Mouse (Mus musculus) embryonic facial prominence, embryonic 11.5 days (tissue): ENCODE results near the gene Fam118b. TPM values are rescaled to one million over a fixed set of nuclear protein-coding genes. Genes with fewer than 3 reads are reported as not detected.

Experiments used
- ATAC-seq: fragments of 200-750 bp; cut with Nextera tagmentation; replicated peaks from 2 replicates; pipeline ENCODE4 v1.8.0; 2017; ENCODE audit warnings: low read depth; ENCODE audit not compliant: insufficient number of reproducible peaks, low FRiP score, low TSS enrichment
- DNase-seq: peaks from one replicate; pipeline ENCODE4 v3.0.0-alpha.2; 2015; ENCODE audit warnings: low spot score
- H3K27ac ChIP-seq: fragments of 300-500 bp; sonication (generic); replicated peaks from 2 replicates; pipeline ENCODE4 v1.5.1; 2014; ENCODE audit warnings: mild to moderate bottlenecking, low read depth, low read length, control low read depth
- H3K27me3 ChIP-seq: fragments of 300-500 bp; sonication (generic); 2 replicates; pipeline ENCODE4 v1.6.1; 2014; ENCODE audit warnings: mild to moderate bottlenecking, low read length, moderate library complexity, mixed read lengths; ENCODE audit not compliant: control insufficient read depth, insufficient read depth
- H3K36me3 ChIP-seq: fragments of 300-500 bp; sonication (generic); replicated peaks from 2 replicates; pipeline ENCODE4 v1.6.1; 2014; ENCODE audit warnings: low read depth, mild to moderate bottlenecking, low read length, moderate library complexity, mixed read lengths; ENCODE audit not compliant: control insufficient read depth, insufficient read depth
- H3K4me1 ChIP-seq: fragments of 300-500 bp; sonication (generic); 2 replicates; pipeline ENCODE4 v1.6.1; 2014; ENCODE audit warnings: low read length, mixed read lengths; ENCODE audit not compliant: control insufficient read depth, insufficient read depth
- H3K4me2 ChIP-seq: fragments of 300-500 bp; sonication (generic); 2 replicates; pipeline ENCODE4 v1.6.1; 2014; ENCODE audit warnings: low read depth, mild to moderate bottlenecking, control low read depth, low read length, moderate library complexity
- H3K4me3 ChIP-seq: fragments of 300-500 bp; sonication (generic); 2 replicates; pipeline ENCODE4 v1.5.1; 2014; ENCODE audit warnings: low read depth, low read length, control low read depth
- H3K9ac ChIP-seq: fragments of 300-500 bp; sonication (generic); replicated peaks from 2 replicates; pipeline ENCODE4 v1.6.1; 2014; ENCODE audit warnings: mild to moderate bottlenecking, control low read depth, low read length
- H3K9me3 ChIP-seq: fragments of 300-500 bp; sonication (generic); replicated peaks from 2 replicates; pipeline ENCODE4 v1.6.1; 2016; ENCODE audit warnings: mild to moderate bottlenecking, low read length, inconsistent platforms, mixed read lengths; ENCODE audit not compliant: control insufficient read depth
- WGBS: fragments of 180-500 bp; shearing (Covaris S2); extraction: QIAGEN DNeasy Blood & Tissue Kit; methylation state at CpG from one replicate; pipeline ENCODE4 v1.1.7; 2014; 5-methylcytosine and 5-hydroxymethylcytosine counted together
- polyA plus RNA-seq: library from polyadenylated mRNA; unstranded; fragments of >200 nt; fragmentation: Nextera tagmentation; extraction: Ambion mirVana; gene quantifications from 2 replicates; pipeline ENCODE4 v1.2.1, GENCODE M21; 2014

Fam118b gene
- polyA plus RNA-seq, 1 experiment from 2014 or later: 75.0 TPM

DNA sequence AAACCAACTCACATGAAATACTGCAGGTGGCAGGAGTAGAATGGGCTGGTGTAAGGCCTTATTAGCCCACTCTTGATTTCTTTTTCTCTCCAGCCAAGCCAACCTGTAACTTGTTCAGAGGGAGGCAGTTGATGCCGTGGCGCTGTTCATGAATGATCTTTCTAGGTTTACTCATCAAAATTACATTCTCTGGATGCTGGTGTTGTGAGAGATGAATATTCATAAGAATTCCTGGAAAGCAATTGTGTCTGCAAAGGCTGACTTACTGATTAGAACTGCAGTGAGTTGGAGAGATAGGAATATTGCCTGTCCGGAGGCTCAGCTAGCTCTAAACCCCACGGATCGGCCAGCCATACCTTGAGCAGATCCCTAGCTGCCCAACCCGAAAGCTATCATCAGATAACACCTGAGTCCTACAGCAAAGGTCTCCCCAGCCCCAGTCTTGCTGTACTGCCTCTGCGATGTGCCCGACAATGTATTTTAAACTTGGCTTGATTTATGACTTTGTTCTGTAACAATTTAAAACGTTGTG, 67.0 kb downstream of the Fam118b start:
- H3K4me3 ChIP-seq: peak overlapping the region; percentile 71; the same call in 1 of the 2 replicates
- ATAC-seq: no peak
- no peaks in the 10 kb centered on the region for H3K27me3 ChIP-seq
- no peak overlapping the region for H3K9ac ChIP-seq
- WGBS: 68% methylated on average over 9 of the region's 9 CpGs
- DNase-seq: no peak
- no peaks in the 10 kb centered on the region for H3K4me1 ChIP-seq
- no peaks in the 10 kb centered on the region for H3K9me3 ChIP-seq
- no peaks in the 10 kb centered on the region; the same call in 1 of the 2 replicates for H3K36me3 ChIP-seq
- H3K27ac ChIP-seq: no peak overlapping the region
- H3K4me2 ChIP-seq: peak overlapping the region; percentile 82

DNA sequence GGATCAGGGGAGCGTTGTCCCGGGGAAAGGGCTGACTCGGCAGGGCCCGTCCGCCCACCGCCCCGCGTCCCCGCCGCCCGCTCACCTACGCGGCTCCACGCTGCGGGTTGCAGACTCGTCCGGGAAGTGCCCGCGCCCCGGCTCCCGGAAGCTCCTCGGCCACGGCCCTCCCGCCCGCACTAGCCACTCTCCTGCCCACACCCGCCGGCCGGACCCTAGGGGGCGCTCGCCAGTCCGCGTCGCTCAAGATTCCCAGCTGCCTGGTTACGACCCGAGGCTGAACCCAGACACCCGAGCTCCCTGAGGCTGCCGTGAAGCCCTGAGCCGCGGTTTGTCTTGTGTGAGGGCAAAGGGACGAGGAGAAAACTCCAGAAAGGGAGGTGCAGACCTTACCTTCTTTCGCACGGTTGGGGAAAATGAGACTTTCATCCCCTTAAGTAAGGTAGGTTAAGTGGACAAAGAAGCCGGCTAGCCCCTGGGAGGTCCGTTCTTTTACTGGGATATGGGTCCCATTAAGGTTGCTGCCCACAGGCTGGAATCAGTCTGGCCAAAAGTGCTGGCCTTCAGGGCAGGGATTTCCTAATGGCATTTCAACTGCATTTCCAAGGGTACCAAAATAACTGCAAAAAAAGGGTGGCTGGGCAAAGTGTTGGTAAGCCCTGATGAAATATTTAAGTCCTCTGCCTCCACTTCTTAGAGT, 67.7 kb downstream of the Fam118b start, which contains the start of the genes Srpr and Tirap:
TSS of gene Srpr (plus strand) at position 404 of the 700 bp plus-strand sequence.
TSS of gene Tirap (minus strand) at position 520 of the 700 bp plus-strand sequence.
- peak within 1 kb of the TSS; percentile 82 for H3K4me2 ChIP-seq
- 0 out of 2 replicates have a peak within 1 kb of the TSS, but pooled peaks have one; percentile 32 for H3K27ac ChIP-seq
- no peaks in the 10 kb centered on the region; the same call in 1 of the 2 replicates for H3K36me3 ChIP-seq
- peak; percentile 92 for DNase-seq
- ATAC-seq: peak; percentile 88
- under 1% methylated on average over 40 of the region's 44 CpGs for WGBS
- peak within 1 kb of the TSS; percentile 71 for H3K4me3 ChIP-seq
- no peaks in the 10 kb centered on the region for H3K4me1 ChIP-seq
- no peaks in the 10 kb centered on the region for H3K9me3 ChIP-seq
- H3K9ac ChIP-seq: peak within 1 kb of the TSS; percentile 80
- no peaks in the 10 kb centered on the region for H3K27me3 ChIP-seq

DNA sequence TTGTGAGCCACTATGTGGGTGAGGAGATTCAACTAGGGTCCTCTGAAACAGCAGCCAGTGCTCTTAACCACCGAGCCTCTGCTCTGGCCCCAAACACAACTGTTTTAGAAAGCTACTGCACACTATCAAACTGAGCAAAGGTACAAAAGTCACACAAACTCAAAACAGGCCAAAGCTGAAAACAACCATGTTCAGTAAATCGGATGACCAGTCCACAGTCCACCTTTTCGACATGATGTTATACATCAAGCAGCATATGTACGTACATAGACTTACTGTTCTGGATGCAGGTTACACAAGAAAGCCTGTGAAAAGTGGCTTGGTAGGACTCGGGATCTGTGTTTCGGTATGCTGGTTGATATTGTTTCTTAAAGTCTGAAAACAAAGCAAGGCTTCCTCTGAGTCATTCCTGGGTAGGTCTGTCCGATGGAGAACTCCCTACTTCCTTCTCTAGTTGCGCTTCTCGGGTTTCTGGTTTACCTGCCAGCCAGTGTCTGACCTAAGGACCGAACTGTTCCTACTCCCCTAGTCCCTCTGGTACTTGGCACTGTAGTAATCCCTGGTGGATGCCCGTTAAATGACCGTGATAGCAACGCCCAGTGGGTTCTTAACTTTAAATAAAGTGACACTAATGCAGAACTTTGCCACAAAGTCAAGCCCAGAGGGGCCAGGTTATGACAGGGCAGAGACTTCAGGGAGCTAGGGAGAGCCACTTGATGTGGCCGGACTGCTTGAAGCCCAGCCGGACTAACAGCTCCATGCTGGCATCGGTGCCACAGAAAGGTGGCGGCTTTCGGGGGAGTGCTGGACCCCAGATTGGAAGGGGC, 68.4 kb downstream of the Fam118b start:
- Histone ChIP-seq H3K4me1 (no peaks in the 10 kb centered on the region), H3K27me3 (no peaks in the 10 kb centered on the region), H3K9me3 (no peaks in the 10 kb centered on the region), H3K27ac (0 out of 2 replicates have a peak overlapping the region, but pooled peaks have one; percentile 32), H3K36me3 (no peaks in the 10 kb centered on the region), H3K4me3 (peak overlapping the region; percentile 71), H3K9ac (peak overlapping the region; percentile 80), H3K4me2 (peak overlapping the region; percentile 82)
- ATAC-seq (peak; percentile 25; the same call in 1 of the 2 replicates), DNase-seq (peak; percentile 3)
- 24% methylated on average over 18 of the region's 18 CpGs for WGBS

DNA sequence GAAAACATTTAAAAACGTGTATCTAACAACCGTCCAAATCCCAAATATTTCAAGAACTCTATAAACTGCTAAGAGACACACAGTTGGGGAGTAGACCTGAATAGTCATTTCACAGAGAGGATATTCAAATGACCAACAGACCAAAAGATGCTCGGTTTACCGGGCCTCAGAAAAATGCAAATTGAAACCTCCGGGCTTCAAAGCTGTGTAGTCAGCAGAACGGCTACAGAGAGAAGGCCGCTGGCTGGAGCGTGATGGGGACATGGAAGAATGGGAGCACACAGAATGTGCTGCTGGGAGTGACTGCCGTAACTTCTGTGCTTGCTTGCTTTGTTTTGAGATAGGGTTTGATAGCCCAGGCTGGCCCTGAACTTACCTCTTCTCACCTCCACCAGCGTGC, 69.3 kb downstream of the Fam118b start:
- no peak overlapping the region for H3K9ac ChIP-seq
- no peak for ATAC-seq
- no peak overlapping the region for H3K4me3 ChIP-seq

DNA sequence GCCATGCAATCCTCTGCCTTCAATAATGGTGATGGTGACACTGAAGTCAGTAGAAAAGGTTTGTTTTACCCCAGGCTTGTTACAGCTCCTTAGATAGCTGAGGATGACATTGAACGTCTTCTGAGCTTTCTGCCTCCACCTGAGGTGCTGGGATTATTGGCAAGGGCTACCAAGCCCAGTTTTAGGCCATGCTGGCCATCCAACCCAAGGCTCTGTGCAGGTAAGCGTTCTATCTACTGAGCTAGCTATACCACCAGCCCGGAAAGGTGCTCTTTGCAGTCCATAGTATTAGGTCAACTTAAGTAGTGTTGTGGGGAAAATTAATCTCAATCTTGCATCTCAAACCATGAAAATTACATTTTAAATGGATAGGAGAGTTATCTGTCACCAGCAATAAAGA, 70.0 kb downstream of the Fam118b start:
- Histone ChIP-seq H3K27ac (no peak overlapping the region), H3K4me1 (no peaks in the 10 kb centered on the region), H3K36me3 (no peaks in the 10 kb centered on the region), H3K9me3 (no peaks in the 10 kb centered on the region), H3K4me2 (no peak overlapping the region), H3K27me3 (no peaks in the 10 kb centered on the region), H3K9ac (no peak overlapping the region), H3K4me3 (no peak overlapping the region)
- DNase-seq (no peak), ATAC-seq (no peak)
- WGBS: 83% methylated on average over 3 of the region's 3 CpGs

More for the DNA sequence above, 69.3 kb downstream of the Fam118b start:
- no peak for DNase-seq
- no peaks in the 10 kb centered on the region for H3K36me3 ChIP-seq
- H3K4me2 ChIP-seq: no peak overlapping the region
- H3K9me3 ChIP-seq: no peaks in the 10 kb centered on the region
- no peaks in the 10 kb centered on the region for H3K4me1 ChIP-seq
- no peak overlapping the region for H3K27ac ChIP-seq
- no peaks in the 10 kb centered on the region for H3K27me3 ChIP-seq
- WGBS: 78% methylated on average over 10 of the region's 10 CpGs

DNA sequence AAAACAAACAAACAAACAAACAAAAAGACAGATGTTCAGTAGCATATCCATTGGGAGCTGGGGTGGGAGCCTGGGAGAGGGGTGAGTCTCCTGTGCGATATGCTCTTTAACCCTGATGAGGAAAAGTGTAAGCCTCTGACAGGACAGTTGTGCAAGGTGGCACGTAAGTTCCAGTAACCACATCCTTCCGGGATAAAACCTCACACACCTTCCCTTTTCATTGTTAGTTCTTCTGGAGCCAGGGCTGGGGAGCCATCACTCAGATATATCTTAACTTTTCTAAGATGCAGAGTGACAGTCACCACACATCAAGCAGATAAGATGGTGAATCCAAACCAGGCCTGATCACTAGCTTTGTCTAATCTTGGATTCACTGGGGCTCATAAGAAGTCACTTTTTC, 73.6 kb downstream of the Fam118b start:
- ATAC-seq (no peak), DNase-seq (no peak)
- no peak overlapping the region for H3K9ac ChIP-seq
- H3K4me3 ChIP-seq: no peak overlapping the region
- no peak overlapping the region for H3K27ac ChIP-seq
- no peak overlapping the region for H3K4me2 ChIP-seq
- no peaks in the 10 kb centered on the region for H3K27me3 ChIP-seq
- no peaks in the 10 kb centered on the region for H3K4me1 ChIP-seq
- H3K36me3 ChIP-seq: no peaks in the 10 kb centered on the region
- H3K9me3 ChIP-seq: no peaks in the 10 kb centered on the region
- 95% methylated on average over 3 of the region's 3 CpGs for WGBS

DNA sequence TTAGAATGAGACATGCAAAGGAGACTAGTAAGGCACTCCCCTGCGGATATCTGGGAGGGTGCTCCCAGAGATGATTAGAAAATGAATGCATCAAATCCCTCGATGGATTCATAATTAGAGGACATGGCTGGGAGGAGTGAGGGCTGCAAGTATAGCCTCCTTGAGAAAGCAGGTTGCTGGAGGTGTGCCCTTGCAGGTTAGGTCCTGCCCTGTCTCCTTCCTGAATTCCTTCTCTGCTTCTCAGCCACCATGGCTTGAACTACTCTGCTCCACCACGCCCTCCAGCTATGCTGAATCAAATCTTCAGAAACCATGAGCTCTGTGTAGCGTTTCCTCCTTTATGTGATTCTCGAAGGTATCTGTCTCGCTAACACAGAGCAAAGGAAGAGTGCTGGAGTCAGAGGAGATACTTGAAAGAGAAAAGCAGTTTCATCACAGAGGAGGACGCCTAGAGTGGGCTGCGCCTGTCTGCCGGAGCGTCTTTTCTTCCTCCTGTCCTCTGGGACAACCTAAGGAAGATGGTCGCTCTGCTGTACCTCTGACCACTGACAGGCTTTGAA, 74.5 kb downstream of the Fam118b start:
- Histone ChIP-seq H3K4me3 (no peak overlapping the region), H3K4me1 (no peaks in the 10 kb centered on the region), H3K4me2 (no peak overlapping the region), H3K27me3 (no peaks in the 10 kb centered on the region), H3K9me3 (no peaks in the 10 kb centered on the region), H3K9ac (no peak overlapping the region), H3K27ac (no peak overlapping the region), H3K36me3 (no peaks in the 10 kb centered on the region; the same call in 1 of the 2 replicates)
- WGBS: 74% methylated on average over 11 of the region's 11 CpGs
- no peak for ATAC-seq
- no peak for DNase-seq
